Mouse (Mus musculus): ENCODE measurements around the gene Shank2.

DNA sequence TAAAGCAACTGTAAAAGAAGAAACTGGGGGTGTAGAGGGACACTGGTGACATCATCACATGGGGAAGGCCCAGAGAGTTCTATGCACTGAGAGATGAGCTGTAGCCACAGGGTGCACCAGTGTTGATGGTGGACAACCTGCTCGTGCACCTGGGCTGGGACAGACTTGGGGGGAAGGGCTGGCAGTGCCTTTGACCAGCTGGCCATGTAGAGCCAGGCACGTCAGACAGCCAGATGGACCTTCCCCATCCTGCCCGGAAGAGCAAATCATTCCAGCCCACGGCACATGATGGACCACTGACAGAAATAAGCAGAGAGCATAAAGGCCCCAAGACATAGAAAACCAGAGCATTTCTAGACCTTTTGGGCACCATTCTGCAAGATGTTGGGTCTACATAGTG lies 299.9 kb downstream of the Shank2 start:
- TF ChIP-seq EP300 (IDR thresholded peaks at IDR 0.05; ENCODE audit: insufficient read depth, low read depth, low read length) (no peak), CTCF (IDR thresholded peaks at IDR 0.05) (no peak), POLR2A (IDR thresholded peaks at IDR 0.05; ENCODE audit: insufficient read depth, low read depth, low read length) (no peak)

All from heart, adult 2 months (tissue).